Mouse (Mus musculus) 416B (cell line): Measurements from ENCODE around the gene Dok4.
"Not testable (repeated sequence)": the region's sequence is repeated elsewhere in the genome, so short reads cannot be mapped to it uniquely, and the experiment has no call there.

Experiments
- DNase-seq: peaks from one replicate; pipeline ENCODE4 v3.0.0; 2011; ENCODE audit warnings: low read depth

Dok4 gene

DNA sequence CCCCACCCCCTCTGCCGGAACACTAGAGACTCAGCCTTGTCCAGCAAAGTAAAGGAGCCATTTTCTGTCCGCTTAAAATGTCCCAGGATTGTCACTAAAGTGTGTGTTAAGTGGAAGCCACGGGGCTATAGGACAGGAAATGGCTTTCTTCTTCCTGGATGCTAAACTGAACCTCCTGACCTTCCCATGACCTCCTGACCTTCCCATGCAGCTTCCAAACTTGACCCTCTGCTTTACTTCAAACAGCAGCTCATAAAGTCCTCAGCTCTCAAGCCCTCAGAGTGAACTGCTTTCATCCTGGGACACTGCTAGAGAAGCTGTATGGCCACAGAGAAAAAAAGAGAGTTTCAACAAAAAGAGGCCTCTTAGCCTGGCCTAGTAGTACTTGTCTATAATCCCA, 690 bp upstream of the Dok4 start:
- no peak for DNase-seq

DNA sequence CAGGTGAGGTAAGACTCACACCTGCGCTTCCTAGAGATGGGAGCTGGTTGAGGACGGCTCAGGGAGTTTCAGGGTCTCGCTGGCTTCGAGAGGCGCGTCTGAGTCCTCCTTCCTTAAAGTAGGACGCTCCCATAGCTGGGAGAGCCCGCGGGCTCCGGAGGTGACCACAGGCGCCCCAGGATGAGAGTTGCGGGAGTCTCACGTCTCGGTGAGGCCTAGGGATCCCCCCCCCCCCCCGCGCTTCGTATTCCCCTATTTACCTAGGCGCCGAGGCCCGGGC, 319 bp downstream of the Dok4 start:
- DNase-seq: no peak

DNA sequence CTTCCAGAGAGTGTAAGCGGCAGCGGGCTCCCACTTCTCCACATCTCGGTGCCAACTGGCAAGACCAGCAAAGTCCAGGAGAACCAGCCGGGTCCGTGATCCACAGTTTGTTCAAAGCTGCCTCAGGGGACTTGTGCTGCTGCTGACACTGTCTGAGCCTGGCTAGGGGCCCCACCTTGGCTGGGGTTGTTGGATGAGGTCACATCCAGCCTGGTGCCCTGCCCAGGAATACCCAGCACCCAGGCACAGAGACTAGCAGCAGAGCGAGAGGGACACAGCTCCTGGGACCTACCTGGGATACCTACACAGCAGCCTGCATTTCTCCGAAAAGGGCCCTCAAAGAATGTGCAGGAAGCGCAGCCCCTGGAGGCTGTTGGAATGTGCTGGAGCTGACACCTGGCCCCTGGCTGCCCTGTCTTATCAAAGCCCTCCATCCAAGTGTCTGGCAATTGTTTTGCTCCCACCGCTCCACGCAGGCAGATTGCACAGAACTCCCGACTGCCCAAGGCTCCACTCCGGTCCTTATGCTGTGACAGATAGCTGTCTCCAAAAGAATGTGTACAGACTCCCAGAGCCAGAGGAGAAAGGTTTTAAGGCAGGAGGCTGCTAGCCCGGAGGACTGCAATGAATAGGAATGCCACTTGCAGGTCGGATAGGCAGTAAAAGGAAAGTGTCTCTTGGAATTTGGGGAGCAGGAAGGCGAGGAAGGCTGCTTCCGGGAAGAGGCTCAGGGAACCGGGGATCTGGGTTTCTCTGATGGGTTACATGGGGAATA, 847 bp downstream of the Dok4 start:
- DNase-seq: no peak

DNA sequence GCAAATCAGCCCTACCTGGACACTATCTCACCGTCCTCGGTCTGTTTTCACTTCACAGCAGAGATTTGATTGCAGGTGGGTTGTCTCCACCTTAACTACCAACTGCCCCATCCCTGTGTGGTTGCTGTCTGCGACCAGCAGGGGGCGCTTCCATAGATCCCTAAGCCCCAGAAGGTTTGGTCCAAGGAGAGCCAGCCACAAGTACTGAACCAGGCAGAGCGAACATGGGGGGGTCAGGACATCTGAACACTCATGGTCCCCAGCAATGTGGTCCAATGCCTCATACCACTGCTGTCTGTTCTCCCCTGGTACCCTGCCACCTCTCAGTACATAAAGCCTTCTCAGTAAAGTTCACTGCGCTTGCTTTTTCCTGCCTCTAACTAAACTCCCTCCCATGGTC, 1.8 kb downstream of the Dok4 start:
- DNase-seq: peak; percentile 74

DNA sequence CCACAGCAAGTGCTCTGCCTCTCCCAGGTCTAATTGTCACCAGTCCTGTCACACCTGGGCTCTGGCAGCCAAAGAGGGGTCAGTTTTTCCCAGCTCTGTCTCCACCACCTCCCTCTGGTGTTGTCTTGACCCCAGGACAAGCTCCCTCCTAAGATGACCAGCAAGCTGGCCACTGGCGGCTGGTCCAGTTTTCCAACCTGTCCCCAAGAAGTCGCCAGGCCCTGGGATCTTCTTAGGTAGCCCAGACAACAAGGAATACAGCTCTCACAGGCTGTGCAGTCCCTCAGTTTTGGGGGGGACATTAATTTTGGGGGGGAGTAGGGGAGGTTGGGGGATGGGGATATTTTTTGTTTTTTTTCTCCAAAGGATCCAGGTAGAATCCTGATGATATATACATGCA, 3.6 kb downstream of the Dok4 start:
- DNase-seq: no peak

DNA sequence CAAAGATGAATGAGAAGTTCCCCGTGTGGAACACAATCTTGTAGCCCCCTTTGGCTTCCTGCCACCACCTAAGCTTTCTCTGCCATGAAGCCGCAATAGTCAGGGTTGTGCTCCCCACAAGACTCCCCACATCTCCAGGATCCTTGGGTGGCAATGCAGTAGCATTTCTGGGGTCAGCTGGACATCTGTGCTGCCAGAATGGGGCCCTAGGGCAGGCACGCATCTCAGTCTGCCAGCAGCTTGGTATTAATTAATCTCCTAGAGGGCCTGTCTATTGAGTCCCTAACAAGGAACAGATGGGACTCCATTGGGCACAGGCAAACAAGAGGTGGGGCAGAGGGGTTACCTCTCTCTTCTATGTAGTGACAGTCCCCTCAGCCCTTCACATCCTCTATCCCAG, 4.0 kb downstream of the Dok4 start:
- no peak for DNase-seq

DNA sequence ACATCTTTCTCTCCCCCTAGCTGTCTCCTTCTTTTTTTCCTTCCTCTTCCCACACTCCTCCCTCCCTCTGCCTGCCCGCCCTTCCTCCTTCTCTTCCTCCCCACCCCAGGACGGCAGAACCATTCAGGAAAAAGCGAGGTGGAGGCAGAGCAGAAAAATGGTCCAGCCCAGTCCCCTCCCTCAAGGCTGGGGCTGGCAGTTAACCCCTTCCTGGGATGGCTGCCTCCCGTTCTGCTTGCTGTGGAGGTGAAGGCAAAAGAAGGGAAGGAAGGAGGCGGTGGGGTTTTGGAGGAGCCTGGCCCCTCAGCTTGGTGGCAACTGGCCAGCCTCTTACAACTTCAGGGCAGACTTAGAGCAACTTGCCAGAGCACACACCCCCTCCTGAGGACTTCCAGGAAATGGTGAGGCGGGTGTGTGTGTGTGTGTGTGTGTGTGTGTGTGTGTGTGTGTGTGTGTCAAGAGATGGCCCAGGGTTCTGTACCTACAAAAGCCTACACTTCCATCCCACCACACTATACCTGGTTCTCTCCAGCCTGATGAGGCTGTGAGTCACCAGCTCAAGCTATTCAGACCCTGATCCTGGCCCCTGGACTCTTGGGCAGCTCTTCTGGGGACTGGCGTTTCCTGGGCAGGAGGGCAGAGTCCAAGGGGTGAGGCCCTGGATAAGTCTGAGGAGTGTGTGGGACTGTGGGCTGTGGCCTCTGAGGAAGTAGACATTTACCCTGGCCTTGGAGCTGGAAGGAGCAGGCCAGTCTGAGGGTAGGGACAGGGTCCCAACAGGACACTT, 4.8 kb downstream of the Dok4 start:
- DNase-seq: peak; percentile 78

DNA sequence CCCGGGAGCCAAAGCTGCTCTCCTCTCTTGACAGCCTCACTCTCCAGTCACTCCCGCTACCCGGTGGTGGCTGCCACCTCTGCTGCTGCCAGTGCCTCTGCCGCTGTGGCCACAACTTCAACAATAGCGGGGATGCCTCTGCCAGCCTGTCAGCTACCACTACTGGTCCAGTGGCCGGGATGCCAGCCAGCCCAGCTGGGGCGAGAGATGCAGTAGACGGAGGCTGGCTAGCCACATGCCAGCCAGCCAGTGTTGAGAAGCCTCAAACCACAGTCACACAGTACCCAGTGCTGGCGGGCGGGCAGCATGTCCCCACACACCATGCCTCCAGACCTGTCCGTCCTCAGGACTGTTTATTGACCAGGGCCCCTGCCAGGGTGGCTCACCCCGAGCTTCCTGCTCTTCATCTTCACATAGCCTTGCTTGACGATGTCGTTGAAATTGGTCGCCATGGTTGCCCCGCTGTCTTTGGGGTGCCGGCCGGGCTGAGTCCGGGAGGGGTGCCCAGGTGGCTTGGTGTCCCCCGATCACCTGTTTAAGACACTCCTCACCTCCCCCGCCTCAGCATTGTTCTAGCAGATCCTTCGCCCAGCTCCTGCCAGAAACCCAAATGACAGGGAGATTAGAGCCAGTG, 5.5 kb downstream of the Dok4 start:
- peak; percentile 63 for DNase-seq

DNA sequence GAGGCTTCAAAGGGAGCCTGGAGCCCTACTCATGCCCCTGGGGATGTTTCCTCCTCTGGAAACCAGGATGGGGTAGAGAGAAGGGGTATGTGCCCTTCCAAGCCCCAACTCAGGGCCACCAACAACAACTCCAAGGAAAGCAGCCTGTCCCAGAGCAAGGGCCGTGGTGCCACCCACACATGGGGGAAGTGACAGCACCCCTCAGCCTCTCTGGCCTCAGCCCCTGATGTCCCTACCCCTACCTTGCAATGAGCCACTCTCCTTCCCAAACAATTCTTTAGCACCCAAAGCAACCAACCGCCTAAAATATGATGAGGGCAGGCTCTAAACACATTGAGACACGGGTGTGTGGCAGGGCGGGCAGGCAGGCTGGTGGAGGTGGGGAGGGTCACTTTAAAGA, 6.1 kb downstream of the Dok4 start:
- DNase-seq: no peak

DNA sequence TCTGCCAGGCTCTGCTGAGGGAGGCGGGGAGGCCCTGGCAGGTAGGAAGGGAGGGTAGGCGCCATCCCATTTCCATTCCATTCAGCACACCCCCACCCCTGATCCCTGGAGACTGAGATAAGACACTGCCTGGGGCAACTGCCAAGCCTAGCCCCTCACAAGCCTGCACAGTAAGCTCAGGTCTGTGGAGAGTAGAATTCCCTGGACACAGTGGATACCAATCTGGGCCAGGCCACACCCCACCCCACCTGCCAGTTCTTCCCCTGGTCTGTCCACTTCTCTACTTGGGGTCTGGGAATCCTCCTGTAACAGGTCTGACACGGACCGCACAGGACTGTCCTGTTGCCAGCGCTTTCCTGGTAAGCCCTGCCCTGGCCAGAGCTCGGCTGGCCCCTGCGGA, 7.0 kb downstream of the Dok4 start:
- no peak for DNase-seq

DNA sequence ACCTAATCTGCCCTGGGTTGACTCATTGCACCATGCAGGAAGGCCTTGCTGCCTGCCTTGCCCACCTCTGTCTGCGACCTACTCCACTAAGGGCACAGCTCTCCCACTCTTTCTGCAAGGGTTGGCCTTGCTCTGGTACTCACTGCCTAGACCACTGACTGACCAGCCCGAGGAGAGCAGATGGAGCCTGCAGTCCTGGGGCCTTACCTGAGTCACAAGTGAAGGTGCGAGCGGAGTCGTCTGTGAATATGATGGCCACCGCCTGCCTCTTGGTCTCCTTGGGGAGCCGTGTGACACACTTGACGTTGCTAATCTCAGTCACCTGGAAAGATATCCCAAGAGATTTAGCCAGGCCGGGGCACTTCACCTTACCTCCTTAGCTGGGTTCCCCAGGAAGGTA, 9.2 kb downstream of the Dok4 start:
- no peak for DNase-seq

DNA sequence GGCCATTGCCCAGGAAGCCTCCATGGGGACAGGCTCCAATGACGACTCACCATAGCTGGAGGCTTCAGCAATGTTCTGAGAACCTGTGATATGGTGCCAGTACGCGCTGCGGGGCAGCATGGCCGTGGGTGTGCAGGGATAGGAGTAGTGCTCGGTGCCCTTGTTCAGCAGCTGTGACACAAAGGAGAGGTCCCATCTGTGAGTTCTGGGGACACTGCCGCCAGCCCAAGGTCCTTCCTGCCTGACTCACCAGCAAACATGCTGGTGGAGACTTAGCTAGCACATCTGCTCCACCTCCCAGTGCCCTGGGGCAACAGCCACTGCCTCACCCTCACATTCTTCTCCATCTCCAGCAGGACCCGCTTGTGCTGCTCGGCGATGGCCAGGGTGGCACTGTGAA, 10.8 kb downstream of the Dok4 start:
- peak; percentile 41 for DNase-seq

DNA sequence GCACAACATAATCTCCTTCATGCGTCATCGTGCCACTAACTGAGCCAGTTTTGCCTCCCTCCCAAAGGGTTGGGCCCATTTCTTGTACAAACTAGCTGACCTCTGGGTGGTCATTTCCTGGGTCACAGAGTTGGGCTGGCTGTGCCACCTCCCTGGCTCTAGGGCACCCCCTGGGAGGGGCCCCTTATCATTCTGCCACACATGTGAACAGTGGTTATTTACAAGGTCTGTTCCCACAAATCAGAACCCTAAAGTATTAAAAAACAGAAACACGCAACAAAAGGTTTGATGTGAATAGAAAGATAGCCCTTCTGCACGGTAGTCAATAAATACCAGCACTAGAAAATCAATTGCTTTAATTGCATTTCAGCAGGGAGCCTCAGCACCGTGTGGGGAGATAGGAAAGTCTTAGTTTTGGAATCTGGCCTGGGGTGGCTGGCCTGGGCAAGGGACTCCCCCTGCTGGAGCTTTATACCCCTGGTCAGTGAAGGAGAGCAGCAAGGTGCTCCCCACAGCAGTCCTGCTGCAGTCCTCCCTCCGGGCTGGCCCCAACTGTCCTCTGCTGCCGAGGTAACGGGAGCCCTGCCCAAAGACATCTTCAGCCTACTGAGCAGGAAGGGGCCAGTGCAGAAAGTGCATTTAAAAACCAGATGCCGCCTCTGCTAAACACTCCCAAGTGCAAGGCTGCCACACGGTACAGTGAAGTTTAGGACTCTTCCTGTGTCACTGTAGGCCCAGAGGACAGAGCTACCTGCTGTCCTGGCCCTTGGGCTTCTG, 12.0 kb downstream of the Dok4 start:
- no peak for DNase-seq

DNA sequence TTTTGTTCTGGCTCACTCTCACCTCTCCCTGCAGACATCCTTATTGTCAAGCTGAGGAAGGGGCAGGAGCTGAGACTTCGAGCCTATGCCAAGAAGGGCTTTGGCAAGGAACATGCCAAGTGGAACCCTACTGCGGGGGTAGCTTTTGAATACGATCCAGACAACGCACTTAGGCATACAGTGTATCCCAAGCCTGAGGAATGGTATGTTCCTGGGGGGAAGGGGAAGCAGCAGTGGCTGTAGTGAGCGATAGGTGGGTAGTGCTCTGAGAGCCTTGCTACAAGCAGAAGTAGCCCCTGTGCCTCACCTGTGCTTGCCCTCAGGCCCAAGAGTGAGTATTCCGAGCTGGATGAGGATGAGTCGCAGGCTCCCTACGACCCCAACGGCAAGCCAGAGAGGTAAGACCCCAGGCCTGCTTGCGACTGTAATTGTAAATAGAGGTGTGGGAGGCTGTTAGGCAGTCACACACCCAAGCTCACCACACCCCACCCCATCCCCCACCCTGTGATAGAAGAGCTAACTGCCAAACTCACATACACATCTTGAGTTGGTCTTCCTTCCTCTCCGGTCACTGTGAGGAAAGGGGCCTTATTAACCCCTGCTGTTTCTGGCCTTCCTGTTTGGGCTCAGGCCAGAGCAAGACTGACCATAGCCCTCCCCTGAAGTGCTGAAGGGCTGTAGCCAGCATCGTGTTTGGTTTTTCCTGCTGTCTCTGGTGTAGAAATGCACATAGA, 13.5 kb downstream of the Dok4 start:
- DNase-seq: peak; percentile 83

DNA sequence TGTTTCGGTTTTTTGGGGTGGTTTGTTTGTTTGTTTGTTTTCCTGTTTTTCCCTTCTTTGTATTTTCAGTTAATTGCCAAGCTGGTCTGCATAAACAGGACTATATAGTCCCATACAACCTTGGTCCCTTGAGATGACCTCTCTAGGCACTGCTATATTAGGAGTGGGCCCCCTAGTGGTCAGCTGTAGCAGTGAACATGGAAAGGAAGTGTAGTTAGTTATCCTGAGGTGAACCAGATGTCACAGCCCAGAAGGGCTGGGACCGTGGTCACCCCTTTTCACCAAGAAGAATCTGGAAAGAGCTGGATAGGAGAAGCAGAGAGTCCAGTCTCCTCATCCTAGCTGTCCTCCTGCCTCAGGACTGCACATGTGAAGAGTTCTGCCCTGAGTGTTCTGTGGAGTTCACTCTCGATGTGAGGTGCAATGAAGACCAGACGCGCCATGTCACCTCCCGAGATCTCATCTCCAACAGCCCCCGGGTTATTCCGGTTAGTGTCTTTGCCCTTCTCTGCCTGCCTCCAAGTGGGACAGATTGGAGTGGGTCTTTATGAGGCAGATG, 14.7 kb downstream of the Dok4 start:
- peak; percentile 78 for DNase-seq

DNA sequence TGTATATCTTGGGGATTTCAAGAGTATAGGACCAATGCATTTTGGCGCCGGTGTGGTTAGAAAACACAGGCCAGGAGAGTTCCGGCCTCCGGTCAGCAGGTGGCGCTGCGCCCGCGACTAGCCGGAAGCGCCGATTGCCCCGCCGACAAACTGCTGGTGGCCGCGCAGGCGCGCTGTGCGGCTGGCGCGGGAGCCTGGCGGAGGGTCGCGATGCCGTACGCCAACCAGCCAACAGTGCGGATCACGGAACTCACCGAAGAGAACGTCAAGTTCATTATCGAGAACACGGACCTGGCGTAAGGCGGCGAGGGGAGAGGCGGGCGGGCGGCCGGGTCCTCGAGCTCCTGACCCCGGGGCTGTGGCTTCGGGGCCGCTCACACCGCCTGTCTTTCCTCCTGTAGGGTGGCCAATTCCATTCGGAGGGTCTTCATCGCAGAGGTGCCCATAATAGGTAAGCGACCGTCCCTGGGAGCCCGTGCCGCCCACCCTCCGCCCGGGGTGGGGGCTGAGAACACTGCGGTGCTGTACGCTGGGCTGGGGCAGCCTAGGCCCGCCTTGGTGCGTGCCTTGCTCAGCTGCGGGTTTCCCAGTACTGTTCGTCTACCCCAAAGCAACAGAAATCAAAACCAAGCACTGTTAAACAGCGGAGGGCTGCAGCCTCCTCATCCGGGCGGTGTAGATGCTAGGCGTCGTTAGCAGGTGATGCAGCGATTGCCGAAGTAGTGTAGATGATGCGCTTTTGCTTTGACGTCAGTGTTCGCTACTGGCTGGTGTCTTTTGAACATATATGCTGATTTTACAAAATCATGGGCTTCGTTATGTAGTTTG, 18.6 kb downstream of the Dok4 start, which contains the start of gene Polr2c:
TSS of gene Polr2c (plus strand) at position 105 of the 828 bp plus-strand sequence.
- DNase-seq: peak; percentile 86

DNA sequence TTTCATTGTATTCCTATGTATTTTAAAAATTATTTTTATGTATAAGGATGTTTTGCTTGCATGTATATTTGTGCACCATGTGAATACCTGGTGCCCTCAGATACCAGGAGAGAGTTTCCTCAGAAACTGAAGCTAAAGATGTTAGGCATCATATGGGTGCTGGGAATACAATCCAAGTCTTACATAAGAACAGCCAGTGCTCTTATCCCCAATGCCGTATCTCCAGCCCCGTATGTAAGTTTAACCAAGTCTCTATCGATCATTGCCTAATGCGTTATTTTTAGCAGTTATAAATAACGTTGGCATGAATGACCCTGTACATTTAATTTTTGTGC, 19.2 kb downstream of the Dok4 start:
- no peak for DNase-seq

DNA sequence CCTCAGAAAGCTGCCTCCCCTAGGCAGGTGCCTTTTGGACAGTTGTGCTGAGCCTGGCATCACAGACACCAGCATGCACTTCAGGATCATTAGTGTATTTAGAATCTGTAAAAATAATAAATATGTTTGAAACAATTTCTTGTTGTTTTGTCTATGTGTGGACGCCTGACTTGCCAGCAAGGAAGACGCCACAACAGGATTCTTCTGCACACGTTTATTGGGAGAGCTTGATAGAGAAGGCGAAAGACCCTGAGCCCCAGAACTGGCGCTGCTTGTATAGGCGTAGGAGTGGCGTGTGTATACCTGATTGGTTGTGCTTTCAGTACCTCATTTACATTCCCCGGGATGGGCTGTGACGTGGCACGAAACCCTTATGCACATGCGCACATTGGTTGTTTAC, 21.4 kb downstream of the Dok4 start:
- not testable (repeated sequence) for DNase-seq

DNA sequence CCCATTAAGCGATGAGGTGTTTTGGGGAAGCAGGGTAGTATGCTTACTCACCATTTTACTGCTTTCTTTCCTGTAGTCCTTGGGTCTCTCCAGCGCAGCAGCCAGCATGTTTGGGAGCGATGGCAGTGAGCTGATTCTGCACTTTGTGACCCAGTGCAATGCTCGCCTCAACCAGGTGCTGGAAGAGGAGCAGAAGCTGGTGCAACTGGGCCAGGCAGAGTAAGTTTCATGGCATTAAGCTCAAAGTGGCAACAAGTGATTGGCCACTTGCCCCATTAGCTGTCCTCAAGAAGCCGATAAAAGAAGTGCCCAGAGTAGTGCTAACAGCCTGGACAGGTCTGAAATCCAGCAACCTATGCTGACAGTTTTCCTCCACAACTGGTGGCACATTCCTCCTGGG, 26.1 kb downstream of the Dok4 start:
- no peak for DNase-seq

DNA sequence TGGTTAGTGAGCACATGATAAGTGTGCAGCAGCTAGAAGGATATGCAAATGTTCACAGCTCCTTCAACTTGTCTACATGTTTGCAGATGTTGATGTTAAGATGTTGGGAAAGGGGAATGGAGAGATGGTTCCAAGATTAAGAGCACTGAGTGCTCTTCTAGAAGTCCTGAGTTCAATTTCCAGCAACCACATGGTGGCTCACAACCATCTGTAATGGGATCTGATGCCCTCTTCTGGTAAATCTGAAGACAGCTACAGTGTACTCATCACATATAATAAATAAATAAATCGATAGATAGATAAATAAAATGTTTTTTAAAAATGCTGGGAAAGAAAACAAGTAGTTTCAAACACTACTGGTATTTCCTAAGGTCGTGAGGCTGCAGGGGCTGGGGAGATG, 34.9 kb downstream of the Dok4 start:
- DNase-seq: no peak

DNA sequence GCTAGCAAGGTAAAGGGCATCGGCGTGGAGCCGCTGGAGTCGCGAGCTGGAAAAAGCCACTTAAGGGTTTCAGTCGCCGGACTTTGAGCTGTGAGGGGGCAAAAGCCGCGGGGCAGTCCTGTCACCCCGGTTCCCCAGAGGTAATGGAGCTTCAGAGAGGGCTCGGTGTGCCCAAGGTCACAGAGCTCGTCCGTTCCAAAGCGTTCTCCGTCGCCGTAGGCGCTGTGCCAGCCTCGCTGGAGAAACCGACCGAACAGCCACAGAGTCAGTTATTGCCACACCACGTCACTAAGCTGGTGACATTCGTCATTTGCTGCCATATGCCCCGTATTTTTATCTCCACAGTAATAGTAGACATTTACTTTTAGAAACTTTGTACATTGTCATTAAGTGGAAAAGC, 37.5 kb downstream of the Dok4 start:
- DNase-seq: peak; percentile 85
